In genomic region chr4:41226351-41226750, GRCm38 (mm10) we compare ENCODE assay signal across 9 mouse cellular contexts. TPM values are rescaled to one million over a fixed set of nuclear protein-coding genes. Genes with fewer than 3 reads are reported as not detected.
DNase-seq lines count a peak whose midpoint lies in the region; ATAC-seq and TF ChIP-seq lines count a peak whose summit lies in the region.
"Had no signal": no experiment of that assay in that cellular context is flagged by ENCODE, and none has a peak within 500 bp of the region (broad histone marks: within the 10 kb centered on the region; RNA-seq: fewer than 3 reads in every experiment).

No protein-coding gene starts in this region.

- no peaks in the 10 kb centered on the region for H3K27me3 ChIP-seq in intestine, embryonic 14.5 days (replicated peaks; ENCODE audit: control insufficient read depth, insufficient read depth, low read length)
- H3K27me3 ChIP-seq in intestine, embryonic 15.5 days (replicated peaks) = no peaks in the 10 kb centered on the region
- H3K27me3 ChIP-seq: neural tube, embryonic 13.5 days had no signal

- peak; percentile 83 for TF ChIP-seq CTCF in gastrocnemius, adult 2 months (IDR thresholded peaks at IDR 0.05)
- TF ChIP-seq CTCF in left cerebral cortex, adult 2 months (IDR thresholded peaks at IDR 0.05) = peak; percentile 81

- H3K36me3 ChIP-seq in intestine, embryonic 14.5 days (ENCODE audit: control insufficient read depth, insufficient read depth, low read length) = peaks cover 98% of the 10 kb centered on the region
- peaks cover 40% of the 10 kb centered on the region for H3K36me3 ChIP-seq in intestine, embryonic 15.5 days
- peaks cover 13% of the 10 kb centered on the region for H3K36me3 ChIP-seq in ES-E14 (ENCODE audit: control insufficient read depth, insufficient read depth, low read length, poor library complexity, severe bottlenecking)

- DNase-seq in intestine, embryonic 14.5 days (ENCODE audit: low spot score) = peak; percentile 63
- DNase-seq in ES-E14 (ENCODE audit: low read depth, low spot score) = peak; percentile 30
- peak; percentile 45 to 49 for DNase-seq in cerebellum, adult 18-20 months
- peak; percentile 59 for DNase-seq in gastrocnemius, adult 2 months
- DNase-seq in left cerebral cortex, adult 2 months (ENCODE audit: extremely low spot score in 1 of 2, low spot score in 2 of 2) = peak; percentile 34 to 37
- DNase-seq in retina, embryonic 14.5 days (ENCODE audit: low spot score) = peak; percentile 62

- no peaks in the 10 kb centered on the region for H3K4me1 ChIP-seq in intestine, embryonic 14.5 days (replicated peaks; ENCODE audit: control insufficient read depth, insufficient read depth, low read length)
- no peaks in the 10 kb centered on the region for H3K4me1 ChIP-seq in intestine, embryonic 15.5 days (replicated peaks)
- H3K4me1 ChIP-seq in ES-E14 (ENCODE audit: control insufficient read depth in 2 of 2, insufficient read depth in 2 of 2, low read length in 2 of 2, poor library complexity in 1 of 2) = no peaks in the 10 kb centered on the region
- H3K4me1 ChIP-seq: neural tube, embryonic 13.5 days had no signal

- no peak for ATAC-seq in intestine, embryonic 14.5 days (replicated peaks; ENCODE audit: low FRiP score, low TSS enrichment, low read depth)
- ATAC-seq in intestine, embryonic 15.5 days = no peak
- ATAC-seq in activated CD4-positive, CD25-positive, alpha-beta regulatory T cell, adult 4 months = no peak

- no peak overlapping the region for H3K4me3 ChIP-seq in intestine, embryonic 14.5 days (ENCODE audit: low read depth, low read length)
- H3K4me3 ChIP-seq in intestine, embryonic 15.5 days (replicated peaks) = no peak overlapping the region
- no peak overlapping the region for H3K4me3 ChIP-seq in ES-E14 (ENCODE audit: insufficient read depth in 1 of 2, low read depth in 1 of 2, low read length in 2 of 2, poor library complexity in 1 of 2, severe bottlenecking in 1 of 2)
- H3K4me3 ChIP-seq in gastrocnemius, adult 2 months = no peak overlapping the region
- no peak overlapping the region for H3K4me3 ChIP-seq in left cerebral cortex, adult 2 months
- H3K4me3 ChIP-seq: neural tube, embryonic 13.5 days had no signal

- no peak overlapping the region for H3K27ac ChIP-seq in intestine, embryonic 14.5 days (ENCODE audit: low read depth)
- H3K27ac ChIP-seq in intestine, embryonic 15.5 days = no peak overlapping the region
- H3K27ac ChIP-seq in ES-E14 (ENCODE audit: insufficient read depth, low read depth, low read length, poor library complexity, severe bottlenecking) = no peak overlapping the region
- H3K27ac ChIP-seq in gastrocnemius, adult 2 months = no peak overlapping the region
- no peak overlapping the region for H3K27ac ChIP-seq in left cerebral cortex, adult 2 months
- H3K27ac ChIP-seq: neural tube, embryonic 13.5 days had no signal

- H3K9me3 ChIP-seq in intestine, embryonic 14.5 days (ENCODE audit: control insufficient read depth, low read length) = no peaks in the 10 kb centered on the region
- H3K9me3 ChIP-seq in intestine, embryonic 15.5 days = no peaks in the 10 kb centered on the region
- no peaks in the 10 kb centered on the region for H3K9me3 ChIP-seq in ES-E14 (ENCODE audit: control insufficient read depth, insufficient read depth, low read depth, low read length)
- H3K9me3 ChIP-seq: neural tube, embryonic 13.5 days had no signal

- WGBS in intestine, embryonic 14.5 days = 81% methylated on average over 3 of the region's 3 CpGs
- WGBS in intestine, embryonic 15.5 days = 74% methylated on average over 3 of the region's 3 CpGs

- H3K4me2 ChIP-seq in intestine, embryonic 14.5 days (ENCODE audit: low read length) = no peak overlapping the region
- no peak overlapping the region for H3K4me2 ChIP-seq in intestine, embryonic 15.5 days (replicated peaks)
- H3K4me2 ChIP-seq: neural tube, embryonic 13.5 days had no signal

- intact Hi-C loops in gastrocnemius, adult 2 months (cut with DNase I) = no loop called here
- intact Hi-C loops in left cerebral cortex, adult 2 months (cut with DNase I) = loop anchor here (2.0 to 5.0 kb wide), 3 partner anchors 61 to 174 kb away; no protein-coding TSS in a partner anchor

- no peak overlapping the region for H3K9ac ChIP-seq in intestine, embryonic 14.5 days (ENCODE audit: low read length)
- H3K9ac ChIP-seq in intestine, embryonic 15.5 days = no peak overlapping the region
- H3K9ac ChIP-seq in ES-E14 (ENCODE audit: insufficient read depth, low read depth, low read length, poor library complexity, severe bottlenecking) = no peak overlapping the region
- H3K9ac ChIP-seq: neural tube, embryonic 13.5 days had no signal

- in situ Hi-C loops in ES-E14 (cut with MboI; ENCODE audit: low sequenced_read_pairs in 2 of 2, unreplicated experiment in 2 of 2) = no loop called here

TF ChIP-seq in ES-E14, 5 proteins besides CTCF, POLR2A, EP300 and RAD21:
- TF ChIP-seq MAFK (IDR thresholded peaks at IDR 0.05; ENCODE audit: insufficient read depth, low read depth, low read length) = no peak
- TF ChIP-seq ZNF384 (IDR thresholded peaks at IDR 0.05; ENCODE audit: low read depth, low read length) = peak; percentile 89
- TF ChIP-seq HCFC1 (IDR thresholded peaks at IDR 0.05; ENCODE audit: borderline replicate concordance, insufficient read depth, low read length) = no peak
- TF ChIP-seq ZC3H11A (IDR thresholded peaks at IDR 0.05; ENCODE audit: borderline replicate concordance, low read depth, low read length) = no peak
- no peak for TF ChIP-seq CHD2 (IDR thresholded peaks at IDR 0.05; ENCODE audit: low read depth, low read length)
TF ChIP-seq in ES-E14: peak in this region for 1.

RNA-seq across cellular contexts. Expression of gene Ubap2, which starts 48.6 kb away (rescaled TPM):
- polyA plus RNA-seq in intestine, embryonic 14.5 days (2014; fragmentation: Nextera tagmentation; extraction: Ambion mirVana) = 55.1 TPM in 2 replicates
- polyA plus RNA-seq in intestine, embryonic 15.5 days (2015; fragmentation: Nextera tagmentation; extraction: Ambion mirVana) = 50.1 and 52.2 TPM in 2 replicates
- 41.2 and 42.7 TPM in 2 replicates for total RNA-seq in ES-E14 (2012; rRNA removed)
- total RNA-seq in gastrocnemius, adult 2 months (2021) = 10 to 100 TPM; 96.3 to 96.7 TPM
- total RNA-seq in left cerebral cortex, adult 2 months (2021) = 10 to 100 TPM; 39.4 to 42.2 TPM
- polyA plus RNA-seq in activated CD4-positive, CD25-positive, alpha-beta regulatory T cell, adult 4 months (2017; shearing (Covaris generic)) = 10 to 100 TPM; 18.2 to 23.7 TPM
